Mouse (Mus musculus) limb, embryonic 10.5 days (tissue): Measurements from ENCODE around the gene Dlgap1. TPM values are rescaled to one million over a fixed set of nuclear protein-coding genes. Genes with fewer than 3 reads are reported as not detected.

Source experiments
- DNase-seq: peaks from one replicate; pipeline ENCODE4 v3.0.0-alpha.2; 2017; ENCODE audit warnings: low spot score
- H3K27ac ChIP-seq: fragments of 300-500 bp; sonication (generic); 2 replicates; pipeline ENCODE4 v1.5.1; 2016; ENCODE audit warnings: mild to moderate bottlenecking
- H3K27me3 ChIP-seq: fragments of 300-500 bp; sonication (generic); 2 replicates; pipeline ENCODE4 v1.6.1; 2016; ENCODE audit warnings: low read depth, mild to moderate bottlenecking; ENCODE audit not compliant: poor library complexity, severe bottlenecking
- H3K36me3 ChIP-seq: fragments of 300-500 bp; sonication (generic); 2 replicates; pipeline ENCODE4 v1.6.1; 2016; ENCODE audit warnings: mild to moderate bottlenecking, moderate library complexity
- H3K4me1 ChIP-seq: fragments of 300-500 bp; sonication (generic); 2 replicates; pipeline ENCODE4 v1.6.1; 2016
- H3K4me3 ChIP-seq: fragments of 300-500 bp; sonication (generic); 2 replicates; pipeline ENCODE4 v1.5.1; 2016; ENCODE audit warnings: mild to moderate bottlenecking, moderate library complexity
- H3K9me3 ChIP-seq: fragments of 300-500 bp; sonication (generic); replicated peaks from 2 replicates; pipeline ENCODE4 v1.6.1; 2016; ENCODE audit warnings: mild to moderate bottlenecking
- WGBS: fragments of 180-500 bp; shearing (Covaris S2); methylation state at CpG from one replicate; pipeline ENCODE4 v1.1.7; 2016; 5-methylcytosine and 5-hydroxymethylcytosine counted together
- polyA plus RNA-seq: library from polyadenylated mRNA; unstranded; fragments of >200 nt; fragmentation: Nextera tagmentation; extraction: Ambion mirVana; gene quantifications from 2 replicates; pipeline ENCODE4 v1.2.1, GENCODE M21; 2016

Gene Dlgap1
- polyA plus RNA-seq, 1 experiment from 2014 or later = 1.1 TPM

- Histone ChIP-seq H3K27me3 (no peaks in the 10 kb centered on the region), H3K4me3 (no peak overlapping the region), H3K4me1 (no peaks in the 10 kb centered on the region), H3K27ac (no peak overlapping the region), H3K9me3 (no peaks in the 10 kb centered on the region), H3K36me3 (no peaks in the 10 kb centered on the region)
- no peak for DNase-seq
- WGBS = 76% methylated on average over 7 of the region's 7 CpGs
Observed at GRCm38 (mm10) chr17:70501933-70502332, 533.1 kb downstream of the Dlgap1 start.

- H3K27ac ChIP-seq = no peak overlapping the region
- H3K27me3 ChIP-seq = no peaks in the 10 kb centered on the region
- H3K4me3 ChIP-seq = no peak overlapping the region
- 71% methylated on average over 4 of the region's 4 CpGs for WGBS
- no peaks in the 10 kb centered on the region for H3K4me1 ChIP-seq
- H3K36me3 ChIP-seq = no peaks in the 10 kb centered on the region
- DNase-seq = no peak
- H3K9me3 ChIP-seq = no peaks in the 10 kb centered on the region
Observed at GRCm38 (mm10) chr17:70507759-70508158, 538.9 kb downstream of the Dlgap1 start.

GRCm38 (mm10) chr17:70510441-70510840 lies 541.6 kb downstream of the Dlgap1 start:
- H3K36me3 ChIP-seq = no peaks in the 10 kb centered on the region
- WGBS = 94% methylated on average over 5 of the region's 5 CpGs
- no peak for DNase-seq
- no peak overlapping the region for H3K27ac ChIP-seq
- no peaks in the 10 kb centered on the region for H3K4me1 ChIP-seq
- no peaks in the 10 kb centered on the region for H3K9me3 ChIP-seq
- no peaks in the 10 kb centered on the region for H3K27me3 ChIP-seq
- no peak overlapping the region for H3K4me3 ChIP-seq

GRCm38 (mm10) chr17:70511401-70511800 lies 542.5 kb downstream of the Dlgap1 start:
- no peaks in the 10 kb centered on the region for H3K27me3 ChIP-seq
- no peak for DNase-seq
- no peak overlapping the region for H3K27ac ChIP-seq
- WGBS = 96% methylated on average over 3 of the region's 3 CpGs
- no peaks in the 10 kb centered on the region for H3K4me1 ChIP-seq
- no peak overlapping the region for H3K4me3 ChIP-seq
- H3K36me3 ChIP-seq = no peaks in the 10 kb centered on the region
- no peaks in the 10 kb centered on the region for H3K9me3 ChIP-seq

GRCm38 (mm10) chr17:70513736-70514135 lies 544.9 kb downstream of the Dlgap1 start:
- Histone ChIP-seq H3K4me3 (no peak overlapping the region), H3K27ac (no peak overlapping the region), H3K4me1 (no peaks in the 10 kb centered on the region), H3K27me3 (no peaks in the 10 kb centered on the region), H3K36me3 (no peaks in the 10 kb centered on the region), H3K9me3 (no peaks in the 10 kb centered on the region)
- 91% methylated on average over 5 of the region's 5 CpGs for WGBS
- no peak for DNase-seq

- WGBS = 86% methylated on average over 18 of the region's 18 CpGs
- DNase-seq = no peak
Observed at GRCm38 (mm10) chr17:70516506-70516905, 547.6 kb downstream of the Dlgap1 start.

GRCm38 (mm10) chr17:70517333-70517732 lies 548.5 kb downstream of the Dlgap1 start:
- no peak overlapping the region for H3K27ac ChIP-seq
- H3K9me3 ChIP-seq = no peaks in the 10 kb centered on the region
- H3K27me3 ChIP-seq = no peaks in the 10 kb centered on the region
- 89% methylated on average over 12 of the region's 12 CpGs for WGBS
- H3K36me3 ChIP-seq = no peaks in the 10 kb centered on the region
- no peak for DNase-seq
- H3K4me3 ChIP-seq = no peak overlapping the region
- no peaks in the 10 kb centered on the region for H3K4me1 ChIP-seq

More at GRCm38 (mm10) chr17:70516506-70516905, 547.6 kb downstream of the Dlgap1 start:
- Histone ChIP-seq H3K4me3 (no peak overlapping the region), H3K4me1 (no peaks in the 10 kb centered on the region), H3K9me3 (no peaks in the 10 kb centered on the region), H3K36me3 (no peaks in the 10 kb centered on the region), H3K27ac (no peak overlapping the region), H3K27me3 (no peaks in the 10 kb centered on the region)

GRCm38 (mm10) chr17:70521058-70521851 lies 552.4 kb downstream of the Dlgap1 start:
- WGBS = 73% methylated on average over 5 of the region's 5 CpGs
- no peaks in the 10 kb centered on the region for H3K36me3 ChIP-seq
- H3K9me3 ChIP-seq = no peaks in the 10 kb centered on the region
- H3K4me3 ChIP-seq = no peak overlapping the region
- H3K27me3 ChIP-seq = no peaks in the 10 kb centered on the region
- no peak overlapping the region for H3K27ac ChIP-seq
- no peak for DNase-seq
- H3K4me1 ChIP-seq = no peaks in the 10 kb centered on the region

GRCm38 (mm10) chr17:70521971-70522370 lies 553.1 kb downstream of the Dlgap1 start:
- H3K4me3 ChIP-seq = no peak overlapping the region

GRCm38 (mm10) chr17:70525990-70526389 lies 557.1 kb downstream of the Dlgap1 start:
- 72% methylated on average over 3 of the region's 3 CpGs for WGBS
- no peak for DNase-seq
- no peaks in the 10 kb centered on the region for H3K9me3 ChIP-seq
- H3K27me3 ChIP-seq = no peaks in the 10 kb centered on the region
- no peak overlapping the region for H3K27ac ChIP-seq
- H3K36me3 ChIP-seq = no peaks in the 10 kb centered on the region
- H3K4me3 ChIP-seq = no peak overlapping the region
- H3K4me1 ChIP-seq = no peaks in the 10 kb centered on the region

More at GRCm38 (mm10) chr17:70521971-70522370, 553.1 kb downstream of the Dlgap1 start:
- DNase-seq = no peak
- Histone ChIP-seq H3K36me3 (no peaks in the 10 kb centered on the region), H3K9me3 (no peaks in the 10 kb centered on the region), H3K27me3 (no peaks in the 10 kb centered on the region), H3K27ac (no peak overlapping the region), H3K4me1 (no peaks in the 10 kb centered on the region)
- WGBS = 56% methylated on average over 11 of the region's 11 CpGs

GRCm38 (mm10) chr17:70527101-70527500 lies 558.2 kb downstream of the Dlgap1 start:
- H3K27me3 ChIP-seq = no peaks in the 10 kb centered on the region
- peak; percentile 43 for DNase-seq
- H3K36me3 ChIP-seq = no peaks in the 10 kb centered on the region
- no peak overlapping the region for H3K27ac ChIP-seq
- H3K4me3 ChIP-seq = no peak overlapping the region
- 36% methylated on average over 9 of the region's 9 CpGs for WGBS
- H3K9me3 ChIP-seq = no peaks in the 10 kb centered on the region
- no peaks in the 10 kb centered on the region for H3K4me1 ChIP-seq

GRCm38 (mm10) chr17:70528196-70529187 lies 559.6 kb downstream of the Dlgap1 start:
- Histone ChIP-seq H3K9me3 (no peaks in the 10 kb centered on the region), H3K4me1 (no peaks in the 10 kb centered on the region), H3K27ac (no peak overlapping the region), H3K4me3 (no peak overlapping the region), H3K36me3 (no peaks in the 10 kb centered on the region), H3K27me3 (no peaks in the 10 kb centered on the region)
- no peak for DNase-seq
- WGBS = 70% methylated on average over 7 of the region's 7 CpGs

GRCm38 (mm10) chr17:70534321-70534720 lies 565.4 kb downstream of the Dlgap1 start:
- Histone ChIP-seq H3K36me3 (no peaks in the 10 kb centered on the region), H3K9me3 (no peaks in the 10 kb centered on the region), H3K4me3 (no peak overlapping the region), H3K27me3 (no peaks in the 10 kb centered on the region), H3K27ac (no peak overlapping the region), H3K4me1 (no peaks in the 10 kb centered on the region)
- 85% methylated on average over 3 of the region's 3 CpGs for WGBS
- no peak for DNase-seq
